Mouse (Mus musculus) retina, adult 2 months (tissue): ENCODE measurements around the gene Smad6.

ENCODE experiments used
- DNase-seq: peaks from one replicate; pipeline ENCODE4 v3.0.0-alpha.2; 2012; ENCODE audit warnings: low read depth, low spot score

The Smad6 gene

DNA sequence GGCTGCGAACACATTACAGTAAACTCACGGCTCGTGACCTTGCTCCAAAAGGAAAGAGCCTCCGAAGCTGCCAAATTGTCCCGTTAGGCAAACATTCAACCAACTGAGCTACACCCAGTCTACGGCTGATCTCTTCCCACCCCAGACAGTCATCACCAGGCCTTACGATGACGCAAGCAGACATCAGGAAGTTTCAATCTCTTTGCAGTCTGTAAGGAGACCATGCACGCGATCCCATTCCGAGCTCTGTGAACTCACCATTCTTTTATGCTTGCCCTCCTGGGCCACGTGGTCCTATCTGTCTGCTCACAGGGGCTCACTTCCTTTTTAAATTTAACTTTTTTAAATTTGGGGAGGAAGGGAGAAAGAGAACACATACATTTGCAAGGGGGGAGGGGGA is 32.6 kb downstream of the Smad6 start:
- no peak for DNase-seq

DNA sequence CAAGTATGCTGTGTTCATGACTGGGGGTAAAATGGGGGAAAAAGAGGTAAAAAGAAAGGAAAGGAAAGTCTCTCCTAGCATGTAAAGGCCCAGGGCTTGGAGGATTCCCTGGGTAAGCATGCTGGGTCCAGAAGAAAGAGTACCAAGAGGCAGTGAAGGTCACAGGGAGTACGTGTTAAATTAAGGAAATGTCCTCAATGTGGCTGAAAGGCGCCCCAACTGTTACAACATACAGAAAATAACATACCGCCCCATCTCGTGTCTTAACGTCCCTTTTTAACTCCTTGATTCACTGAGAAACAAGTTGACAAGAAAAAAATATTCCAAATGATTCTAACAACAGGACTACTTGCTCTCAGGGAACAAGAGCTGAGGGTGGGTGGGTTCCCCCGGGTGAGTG is 36.7 kb downstream of the Smad6 start:
- no peak for DNase-seq

DNA sequence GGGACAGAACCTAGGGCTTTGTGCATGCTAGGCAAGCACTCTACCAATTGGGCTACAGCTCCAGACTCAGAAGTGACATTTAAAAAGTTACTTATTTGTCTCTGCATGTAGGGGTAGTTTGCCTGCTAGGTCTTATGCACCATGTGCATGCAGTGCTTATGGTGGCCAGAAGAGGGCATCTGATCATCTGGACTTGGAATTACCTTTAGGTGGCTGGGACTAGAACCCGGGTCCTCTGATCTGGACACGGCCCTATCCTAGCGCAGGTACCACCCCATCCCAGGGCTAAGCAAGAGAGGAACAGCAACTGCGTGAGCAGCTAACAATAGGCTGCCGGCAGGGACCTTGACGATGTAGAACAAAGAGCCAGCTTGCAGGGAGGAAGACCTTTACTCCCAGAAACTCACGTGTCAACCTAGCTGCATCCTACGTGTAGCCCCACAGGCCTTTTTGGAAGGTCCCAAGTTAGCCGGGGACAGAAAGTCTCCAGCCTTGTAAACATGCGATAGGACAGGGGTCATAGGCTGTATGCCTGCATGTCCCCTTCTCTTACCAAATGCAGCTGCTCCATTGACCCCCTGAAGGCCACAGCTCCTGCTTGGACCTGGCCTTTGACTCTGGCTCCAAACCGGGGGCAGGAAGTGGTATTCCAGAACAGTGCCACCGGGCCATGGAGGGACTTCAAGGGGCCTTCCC is 38.8 kb downstream of the Smad6 start:
- no peak for DNase-seq

DNA sequence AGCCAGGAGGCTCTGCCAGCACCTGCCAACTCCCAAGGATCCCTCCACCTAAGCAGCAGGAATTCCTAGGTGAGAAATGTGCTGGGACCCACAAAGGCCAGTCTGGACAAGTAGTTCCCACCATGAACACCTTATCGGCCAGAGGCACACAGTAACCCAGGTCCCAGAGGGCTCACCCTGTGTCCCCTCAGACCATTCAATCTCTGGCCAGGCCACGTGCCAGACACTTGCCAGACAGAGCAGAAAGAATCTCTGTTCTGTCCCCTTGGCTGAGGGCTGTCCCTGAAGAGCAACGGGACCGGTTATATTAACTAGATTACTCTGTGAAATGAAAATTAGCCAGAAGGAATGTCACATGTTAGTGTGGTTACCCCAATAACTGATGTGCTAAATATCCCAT is 39.9 kb downstream of the Smad6 start:
- DNase-seq = no peak

DNA sequence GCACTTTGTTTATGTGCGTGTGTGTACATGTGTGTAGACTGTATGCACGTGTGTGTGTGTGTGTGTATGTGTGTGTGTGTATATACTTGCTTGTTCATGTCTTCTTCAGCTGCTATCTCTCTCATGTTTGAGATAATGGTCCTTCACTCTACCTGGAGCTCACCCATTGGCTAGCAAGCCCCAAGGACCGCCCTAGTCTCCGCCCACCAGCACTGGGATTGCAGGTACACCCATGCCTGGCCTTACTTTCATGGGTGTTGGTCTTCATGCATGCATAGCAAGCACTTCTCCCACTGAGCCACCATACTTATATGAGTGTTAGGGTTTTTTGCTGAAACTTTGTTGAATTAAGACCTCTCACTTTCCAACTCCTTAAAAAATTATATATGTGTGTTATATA is 40.5 kb downstream of the Smad6 start:
- DNase-seq = no peak

DNA sequence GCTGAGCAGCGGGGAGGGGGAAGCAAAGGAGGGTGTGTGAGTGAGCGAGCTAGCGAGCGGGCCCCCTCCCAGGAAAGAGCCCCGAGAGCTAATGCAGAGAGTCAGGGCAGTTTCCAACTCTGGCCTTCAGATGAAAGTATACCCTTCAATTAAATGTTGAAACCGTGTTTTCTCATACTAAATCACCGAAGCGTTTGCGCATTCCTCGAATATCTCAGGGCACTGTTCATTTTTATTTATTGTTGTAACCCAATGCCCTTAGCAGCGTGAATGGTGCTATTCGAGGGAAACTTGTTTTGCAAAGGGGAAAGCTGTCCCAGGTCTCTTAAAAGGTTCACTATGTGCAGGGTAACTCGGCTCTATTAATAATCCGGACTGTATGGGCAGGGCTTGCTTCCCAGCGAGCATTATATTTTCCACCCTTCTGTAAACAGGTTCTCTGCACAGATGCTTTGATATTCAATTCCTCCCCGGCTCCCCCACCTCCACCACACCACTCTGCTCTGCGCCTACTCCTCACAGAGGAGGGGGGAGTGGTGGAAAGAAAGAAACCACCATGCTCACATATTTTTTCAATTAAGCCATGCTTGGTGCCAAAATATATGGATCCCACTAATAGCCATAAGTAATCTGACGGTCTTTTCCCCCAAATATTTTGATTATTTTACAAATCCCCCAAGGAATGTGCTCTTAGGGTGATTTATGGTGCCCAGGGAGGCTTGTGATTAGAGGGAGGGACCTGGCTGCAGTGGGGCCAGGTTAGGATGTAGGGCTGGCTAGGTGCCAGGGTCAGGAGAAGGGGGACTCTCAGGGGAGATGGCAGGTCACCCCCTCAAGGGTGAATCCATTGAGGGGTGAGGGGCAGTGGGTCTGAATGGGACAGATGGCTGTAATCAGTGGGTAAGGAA is 41.4 kb downstream of the Smad6 start:
- DNase-seq = no peak

DNA sequence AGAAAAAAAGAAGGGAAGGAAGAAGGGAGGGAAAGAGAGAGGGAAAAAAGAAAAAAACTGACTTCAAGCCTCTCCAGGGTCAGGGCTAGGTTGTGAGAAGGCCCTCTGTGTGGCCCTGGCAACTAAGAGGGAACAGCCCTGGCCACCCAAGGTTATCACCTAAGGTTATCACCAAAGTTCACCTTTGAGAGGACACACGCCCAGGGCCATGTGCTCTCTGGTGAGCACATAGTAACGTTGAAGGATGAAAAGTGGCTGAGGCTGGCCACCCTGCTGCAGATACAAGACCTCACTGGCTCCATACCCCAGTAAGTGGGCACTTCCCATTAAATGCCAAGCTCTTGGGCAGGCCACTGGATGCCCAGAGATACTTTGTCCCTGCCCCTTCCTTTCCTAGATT is 42.6 kb downstream of the Smad6 start:
- DNase-seq = no peak

DNA sequence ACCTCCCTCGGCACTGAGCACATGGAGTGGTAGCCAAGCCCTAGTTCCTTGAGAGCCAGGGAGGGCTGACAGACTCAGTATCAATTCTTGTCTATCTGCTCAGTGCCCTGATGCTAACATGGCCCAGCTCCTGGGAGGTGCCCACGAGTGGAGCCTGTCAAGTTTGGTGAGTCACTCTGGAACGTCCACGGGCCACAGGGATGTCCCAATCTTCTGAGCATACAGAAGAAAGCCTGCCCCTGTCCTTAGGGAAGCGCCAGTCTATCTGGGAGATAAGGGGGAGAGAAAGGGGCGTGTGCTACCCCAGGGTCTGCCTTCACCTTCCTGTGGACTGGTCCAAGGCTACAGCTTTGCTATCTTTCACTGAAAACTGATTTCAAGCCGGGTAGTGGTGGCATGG is 43.2 kb downstream of the Smad6 start:
- DNase-seq = no peak

DNA sequence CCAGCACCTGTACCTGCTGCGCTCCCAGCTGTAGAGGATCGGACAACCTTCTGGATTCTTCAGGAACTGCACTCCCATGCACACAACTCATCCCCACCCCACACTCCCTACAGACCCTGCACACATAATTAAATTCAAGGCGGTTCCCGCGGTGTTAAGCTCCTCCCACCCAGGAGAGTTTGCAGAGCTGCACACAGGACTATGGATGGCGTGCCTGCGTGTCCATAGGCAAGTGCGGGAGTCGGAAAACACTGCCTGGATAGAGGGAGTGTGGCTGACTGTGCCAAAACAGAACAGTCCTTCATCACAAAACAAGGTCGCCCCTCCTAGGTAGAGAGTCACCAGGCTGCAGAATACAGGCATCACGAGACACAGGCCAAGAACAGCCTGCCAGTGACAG is 45.9 kb downstream of the Smad6 start:
- DNase-seq = no peak

DNA sequence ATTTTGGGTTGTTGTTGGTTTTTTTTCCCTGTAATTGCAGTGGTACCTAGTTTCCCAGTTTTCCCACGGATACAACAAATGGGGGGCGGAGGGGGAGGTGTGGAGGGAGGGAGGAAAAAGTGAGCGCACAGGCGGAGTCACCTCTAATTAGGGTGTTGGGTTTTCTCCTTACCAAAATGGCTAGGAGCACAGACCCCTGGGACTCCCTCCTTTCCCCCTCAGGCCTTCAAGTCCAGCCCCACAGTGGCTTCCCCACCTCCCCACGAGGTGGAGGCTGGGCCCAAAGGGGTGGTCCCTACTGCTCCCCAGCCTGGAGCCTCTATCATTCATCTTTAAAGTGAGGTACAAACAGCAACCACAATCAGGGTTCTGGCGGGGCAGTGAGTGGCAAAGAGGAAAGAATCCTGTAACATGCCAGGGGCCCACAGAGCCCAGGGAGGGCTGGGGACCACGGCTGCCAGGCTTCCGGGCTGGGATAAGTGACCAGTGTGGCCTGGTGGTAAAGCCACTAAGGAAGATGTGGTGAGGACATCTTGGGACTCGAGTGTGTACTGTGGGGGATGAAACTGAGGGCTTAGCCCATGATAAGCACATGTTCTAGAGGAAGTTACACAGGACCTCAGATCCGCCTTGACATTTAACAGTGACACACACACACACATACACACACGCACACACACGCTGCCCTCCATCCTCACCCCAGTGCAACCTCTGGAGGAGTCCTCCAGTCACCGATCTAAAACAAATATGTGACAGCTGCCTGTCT is 47.4 kb downstream of the Smad6 start:
- no peak for DNase-seq

DNA sequence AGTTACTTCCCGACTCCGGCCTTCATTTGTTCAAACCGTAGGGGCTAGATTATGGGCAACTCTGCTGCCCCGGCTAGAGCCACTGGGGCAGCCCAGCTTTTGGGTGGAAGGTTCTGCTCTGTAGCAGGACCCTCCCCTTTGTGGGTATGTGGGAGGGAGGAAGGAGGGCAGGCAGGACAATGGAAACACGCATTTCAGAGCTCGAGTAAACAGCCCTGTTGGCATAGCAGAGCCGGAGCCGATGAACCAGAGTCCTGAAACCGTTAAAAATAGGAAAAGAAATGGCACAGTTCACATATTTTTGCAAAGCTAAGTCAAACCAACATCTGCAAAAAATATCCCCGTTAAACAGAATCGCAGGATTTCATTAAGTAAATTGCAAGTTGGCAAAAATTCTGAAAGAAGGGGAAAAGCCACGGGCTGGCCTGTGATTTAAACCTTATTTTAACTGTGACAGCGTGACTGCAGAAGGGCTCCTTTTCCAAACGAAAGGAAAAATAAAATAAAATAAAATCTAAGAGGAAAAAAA is 48.1 kb downstream of the Smad6 start:
- DNase-seq = no peak

DNA sequence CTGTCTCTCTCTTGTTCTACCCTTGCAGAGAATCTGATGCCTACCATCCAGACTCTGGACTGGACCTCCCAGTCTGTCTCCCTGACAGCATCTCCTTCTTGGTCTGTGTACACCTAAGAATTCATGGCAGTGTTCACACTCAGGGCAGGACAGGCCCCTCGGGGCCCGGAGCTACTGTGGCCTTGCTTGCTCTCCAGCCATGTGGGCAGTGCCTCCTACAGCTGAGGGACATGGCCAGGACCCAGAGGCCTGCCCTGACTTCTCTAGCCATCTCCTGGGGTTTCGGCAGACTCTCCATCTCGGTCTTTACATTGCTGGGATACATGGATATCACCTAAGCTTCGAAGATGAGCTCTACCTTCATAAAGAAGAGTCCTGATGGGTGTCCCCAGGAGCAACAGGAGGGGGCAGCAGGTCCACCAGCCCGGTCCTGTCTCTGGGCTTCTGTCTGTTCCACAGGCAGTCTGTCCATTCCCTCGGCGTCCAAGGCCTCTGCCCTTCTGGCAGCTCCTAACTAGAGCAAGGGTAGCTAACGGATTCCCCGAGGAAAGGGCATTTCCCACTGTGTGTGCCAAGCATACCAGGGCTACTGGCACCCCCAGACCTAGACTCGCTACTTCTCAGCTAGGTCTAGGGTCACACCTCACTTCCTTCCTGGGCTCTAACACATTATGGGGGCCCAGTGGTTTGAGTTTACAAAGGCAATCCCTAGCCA is 49.1 kb downstream of the Smad6 start:
- no peak for DNase-seq

DNA sequence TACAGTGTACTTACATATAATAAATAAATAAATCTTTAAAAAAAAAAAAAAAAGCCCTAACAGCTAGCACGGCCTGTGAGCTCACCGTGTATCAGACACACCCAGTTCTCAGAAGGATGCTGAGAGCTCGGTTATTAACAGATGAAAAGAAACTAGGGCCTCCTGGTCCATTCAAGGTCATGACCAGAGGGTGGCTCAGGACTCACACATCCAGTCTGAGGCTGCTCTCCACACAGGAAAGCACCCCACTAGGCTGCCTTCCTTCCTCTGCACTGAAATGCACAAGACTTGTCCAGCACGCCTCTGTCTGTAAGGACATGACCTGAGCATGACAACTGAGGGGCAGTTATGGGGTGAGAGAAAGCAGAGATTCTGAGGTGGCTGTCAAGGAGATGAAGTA is 50.3 kb downstream of the Smad6 start:
- no peak for DNase-seq

DNA sequence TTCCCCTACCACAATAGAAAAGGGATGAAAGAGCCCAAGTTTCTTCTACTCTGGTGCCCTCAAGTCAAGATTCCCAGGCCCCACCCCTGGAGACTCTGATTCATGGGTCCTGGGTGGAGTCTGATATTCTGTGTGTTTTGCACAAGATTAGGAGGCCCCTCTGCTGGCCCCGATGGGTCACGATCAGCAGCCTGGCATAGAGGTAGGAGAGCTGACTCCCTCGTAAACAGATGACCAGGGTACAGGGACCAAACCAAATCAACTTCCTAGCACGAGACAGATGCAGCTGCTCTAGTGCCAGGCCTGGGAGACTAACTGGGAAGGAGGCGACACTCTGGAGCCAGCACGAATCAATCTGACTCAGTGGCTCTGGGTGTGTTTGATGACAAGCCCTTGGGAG is 51.0 kb downstream of the Smad6 start:
- no peak for DNase-seq

DNA sequence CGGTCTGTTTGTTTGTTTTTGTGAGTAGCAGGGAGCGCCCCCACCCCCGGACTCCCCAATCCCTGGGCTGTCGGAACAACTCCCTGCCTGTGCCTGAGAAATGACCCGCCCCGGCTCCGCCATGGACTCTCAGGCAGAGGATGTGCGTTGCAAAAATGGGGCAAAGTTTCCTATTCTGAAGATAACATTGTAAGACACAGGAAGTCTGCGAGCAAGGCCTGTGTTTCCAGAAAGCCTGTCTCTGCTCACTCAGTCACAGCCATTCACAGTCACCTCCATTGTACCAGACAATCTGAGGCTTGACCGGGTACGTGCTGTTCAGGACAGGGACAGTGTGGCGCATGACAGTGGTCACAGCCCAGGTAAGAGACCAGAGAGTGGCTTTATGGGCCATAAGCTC is 51.5 kb downstream of the Smad6 start:
- DNase-seq = no peak

DNA sequence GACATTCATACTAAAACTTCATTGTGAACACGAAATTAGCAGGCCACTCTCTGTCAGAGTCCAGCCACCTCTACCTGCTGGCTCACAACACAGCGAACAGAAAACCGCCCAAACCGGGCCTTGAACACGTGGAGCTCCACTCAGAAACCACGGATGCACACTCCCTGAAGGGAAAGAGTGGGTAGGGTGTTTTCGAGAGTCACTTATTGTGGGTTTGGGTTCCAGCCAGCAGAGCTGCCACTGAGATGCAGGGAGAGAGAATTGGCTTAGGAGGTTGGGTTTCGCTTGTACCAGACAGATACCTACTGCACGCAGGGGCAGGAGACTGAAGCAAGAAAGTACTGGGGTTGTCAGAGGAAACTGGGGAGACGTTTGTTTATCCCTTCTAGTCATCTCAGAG is 52.4 kb downstream of the Smad6 start:
- DNase-seq = no peak

DNA sequence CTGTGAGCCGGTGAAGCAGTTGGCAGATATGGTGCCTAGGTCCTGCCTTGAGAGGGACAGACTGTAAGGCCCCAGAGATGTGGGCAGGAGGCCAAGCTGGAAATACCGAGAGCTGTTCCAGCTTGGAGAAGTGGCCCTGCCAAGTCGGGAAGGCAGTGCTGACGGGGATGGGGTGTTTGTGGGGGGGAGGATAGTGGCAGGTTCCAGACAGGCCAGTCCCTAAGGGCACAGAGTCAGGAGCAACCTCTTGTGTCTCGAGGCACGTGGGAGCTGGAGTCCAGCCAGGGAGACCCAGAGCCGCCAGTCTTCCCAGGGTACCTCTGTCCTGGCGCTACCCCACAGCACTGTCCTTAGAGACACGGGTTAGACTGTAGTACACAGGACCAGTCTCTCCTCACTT is 53.3 kb downstream of the Smad6 start:
- no peak for DNase-seq

DNA sequence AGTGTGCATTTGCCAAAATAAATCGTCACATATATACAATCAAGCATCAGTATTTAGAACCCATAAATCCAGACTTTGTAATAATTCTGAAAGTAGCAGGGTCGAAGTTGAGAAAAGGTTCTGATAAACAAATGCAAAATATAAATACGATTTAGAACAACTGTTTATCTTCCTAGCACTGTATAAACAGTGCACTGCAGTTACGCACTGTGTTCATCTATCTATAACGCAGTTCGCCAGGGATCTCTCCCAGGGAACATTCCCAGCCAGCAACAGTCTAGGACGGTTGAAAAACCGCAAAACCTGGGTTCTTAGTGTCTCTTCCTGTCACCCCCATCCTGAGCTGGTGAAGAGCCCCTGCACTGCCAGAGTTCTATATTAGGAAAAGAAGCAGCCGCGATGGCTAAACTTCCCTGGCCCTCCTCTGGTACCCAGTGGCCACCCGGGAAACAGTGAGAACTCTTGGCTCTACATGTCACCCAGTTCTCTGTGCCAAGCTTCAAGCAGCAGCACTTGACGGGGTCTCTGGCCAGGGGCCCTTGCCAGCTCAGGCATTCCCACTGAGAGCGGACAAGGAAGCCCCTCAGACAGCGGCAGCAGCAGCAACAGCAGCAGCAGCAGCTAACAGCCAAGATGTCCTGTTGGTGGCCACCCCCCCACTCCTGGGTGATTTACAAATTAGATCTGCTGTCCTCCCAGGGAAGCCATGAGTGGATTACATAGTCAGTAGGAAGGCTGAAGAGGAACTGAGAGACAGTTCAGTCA is 54.3 kb downstream of the Smad6 start:
- DNase-seq = no peak

DNA sequence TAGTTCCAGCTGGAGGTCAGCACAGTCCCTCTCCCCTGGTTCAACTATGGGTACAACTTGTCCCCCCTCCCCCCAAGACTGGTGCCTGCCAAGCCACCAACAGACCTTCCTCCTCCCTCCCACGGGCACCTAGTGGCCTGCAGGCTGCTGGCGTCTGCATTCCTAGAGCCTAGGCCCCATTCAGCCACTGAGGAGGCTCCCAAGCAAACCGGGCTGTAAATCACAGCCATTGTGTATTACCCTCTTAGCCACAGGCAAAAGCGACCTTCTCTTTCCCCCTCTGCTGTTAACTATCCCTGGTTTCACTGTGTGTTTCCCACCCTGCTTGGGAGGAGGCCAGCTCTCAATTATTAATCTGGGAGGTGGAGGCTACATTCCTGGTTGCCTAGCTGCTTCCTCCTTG is 56.3 kb downstream of the Smad6 start:
- no peak for DNase-seq

DNA sequence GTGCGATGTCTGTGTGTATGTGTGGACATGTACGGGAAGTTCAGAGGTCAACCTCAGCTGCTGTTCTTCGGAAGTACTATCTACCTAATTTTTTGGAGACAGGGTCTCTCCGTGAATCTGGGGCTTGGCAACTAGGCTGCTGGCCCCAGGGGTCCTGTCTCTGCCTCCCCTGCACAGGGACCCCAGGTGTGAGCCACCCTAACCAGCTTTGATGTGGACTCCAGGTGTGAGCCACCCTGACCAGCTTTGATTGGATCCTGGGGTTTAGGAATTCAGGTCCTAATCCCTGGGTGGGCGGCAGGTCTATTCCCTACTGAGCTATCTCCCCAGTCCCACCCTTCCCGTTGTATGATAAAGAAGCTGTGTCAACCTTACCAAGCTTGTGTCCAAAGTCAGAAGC is 60.0 kb downstream of the Smad6 start:
- no peak for DNase-seq

DNA sequence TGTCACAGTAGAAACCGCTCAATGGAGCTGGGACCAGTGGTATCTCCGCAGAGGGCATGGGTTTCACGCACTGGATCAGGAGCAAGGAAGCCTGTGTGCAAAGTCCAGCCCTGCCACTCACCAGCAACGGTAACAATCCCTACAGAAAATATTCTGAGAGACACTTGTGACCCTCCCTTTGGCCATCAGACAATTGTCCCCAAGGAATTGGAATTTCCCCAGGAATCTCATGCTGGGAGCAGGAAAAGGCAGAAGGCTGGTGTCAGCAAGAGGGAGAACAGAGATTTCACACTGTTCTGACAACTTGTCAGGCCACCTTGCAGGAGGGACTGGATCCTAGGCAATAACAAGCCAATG is 61.1 kb downstream of the Smad6 start:
- no peak for DNase-seq
